Mouse (Mus musculus) bone marrow macrophage, adult 2 months (primary cell): ENCODE results near the gene Mcu.

Source experiments
- CTCF ChIP-seq: IDR thresholded peaks from 2 replicates; pipeline ENCODE4 v1.5.1; 2012; ENCODE audit warnings: low read depth, mild to moderate bottlenecking, low read length, moderate library complexity
- POLR2A ChIP-seq: IDR thresholded peaks from 2 replicates; pipeline ENCODE4 v1.6.1; 2012; ENCODE audit warnings: mild to moderate bottlenecking, low read depth, low read length, borderline replicate concordance

- TF ChIP-seq CTCF (no peak), POLR2A (no peak)
Observed at GRCm38 (mm10) chr10:59510713-59511426, 105.6 kb downstream of the Mcu start.
